Mouse (Mus musculus) gastrocnemius, postnatal 10 days (tissue): Measurements from ENCODE around the gene Jph3. TPM values are rescaled to one million over a fixed set of nuclear protein-coding genes. Genes with fewer than 3 reads are reported as not detected.

Source experiments
- DNase-seq: peaks from one replicate; pipeline ENCODE4 v3.0.0; 2021; ENCODE audit warnings: mixed read lengths
- long read RNA-seq, 2 experiments: library from polyadenylated mRNA; stranded (forward); transcript quantifications; one replicate each; pipeline ENCODE4 v2.0.0; 2021
- total RNA-seq, 2 experiments: library from RNA; stranded (reverse); gene quantifications; 2 replicates each; pipeline ENCODE4 v1.2.3; 2021

The Jph3 gene
- under 1 TPM; 0.14 to 0.16 TPM for total RNA-seq
- long read RNA-seq, experiment 1, result 0 reads
- long read RNA-seq, experiment 2, result 0 reads

GRCm38 (mm10) chr8:121729323-121729722 lies at the start of gene Jph3:
TSS of gene Jph3 (plus strand) at chr8:121729623.
- no peak for DNase-seq

- DNase-seq, result no peak
Measured at GRCm38 (mm10) chr8:121680896-121681295, 48.5 kb upstream of the Jph3 start.

GRCm38 (mm10) chr8:121681457-121681856 lies 48.0 kb upstream of the Jph3 start:
- DNase-seq, result no peak

- DNase-seq, result no peak
Measured at GRCm38 (mm10) chr8:121683083-121683832, 46.2 kb upstream of the Jph3 start.

GRCm38 (mm10) chr8:121685419-121685818 lies 44.0 kb upstream of the Jph3 start:
- peak; percentile 76 for DNase-seq

GRCm38 (mm10) chr8:121687455-121688161 lies 41.8 kb upstream of the Jph3 start:
- no peak for DNase-seq

GRCm38 (mm10) chr8:121688496-121688895 lies 40.9 kb upstream of the Jph3 start:
- DNase-seq, result no peak

GRCm38 (mm10) chr8:121694453-121694852 lies 35.0 kb upstream of the Jph3 start:
- peak; percentile 61 for DNase-seq

- peak; percentile 62 for DNase-seq
Measured at GRCm38 (mm10) chr8:121695585-121696184, 33.7 kb upstream of the Jph3 start.

GRCm38 (mm10) chr8:121697735-121698614 lies 31.4 kb upstream of the Jph3 start:
- DNase-seq, result no peak

GRCm38 (mm10) chr8:121698615-121699101 lies 30.8 kb upstream of the Jph3 start:
- no peak for DNase-seq

- DNase-seq, result no peak
Measured at GRCm38 (mm10) chr8:121699936-121700335, 29.5 kb upstream of the Jph3 start.

GRCm38 (mm10) chr8:121705174-121705573 lies 24.2 kb upstream of the Jph3 start:
- DNase-seq, result no peak

- DNase-seq, result no peak
Measured at GRCm38 (mm10) chr8:121706956-121707355, 22.5 kb upstream of the Jph3 start.

- DNase-seq, result no peak
Measured at GRCm38 (mm10) chr8:121708406-121708805, 21.0 kb upstream of the Jph3 start.

GRCm38 (mm10) chr8:121717502-121717901 lies 11.9 kb upstream of the Jph3 start:
- no peak for DNase-seq

- peak; percentile 83 for DNase-seq
Measured at GRCm38 (mm10) chr8:121717982-121718425, 11.4 kb upstream of the Jph3 start.

GRCm38 (mm10) chr8:121718925-121719324 lies 10.5 kb upstream of the Jph3 start:
- no peak for DNase-seq

GRCm38 (mm10) chr8:121721072-121721471 lies 8.4 kb upstream of the Jph3 start:
- DNase-seq, result no peak

- no peak for DNase-seq
Measured at GRCm38 (mm10) chr8:121723846-121724245, 5.6 kb upstream of the Jph3 start.

- DNase-seq, result no peak
Measured at GRCm38 (mm10) chr8:121727164-121727563, 2.3 kb upstream of the Jph3 start.

- no peak for DNase-seq
Measured at GRCm38 (mm10) chr8:121729754-121730153, 331 bp downstream of the Jph3 start.
